Mouse (Mus musculus) MEL (cell line): Measurements from ENCODE around the gene Olfr1442. TPM values are rescaled to one million over a fixed set of nuclear protein-coding genes. Genes with fewer than 3 reads are reported as not detected.
A peak's percentile ranks its signal among the peaks of the same experiment; 100 is the strongest.
"Not testable (repeated sequence)": the region's sequence is repeated elsewhere in the genome, so short reads cannot be mapped to it uniquely, and the experiment has no call there.

Experiments used
- DNase-seq: peaks from one replicate; pipeline ENCODE4 v3.0.0; 2011; ENCODE audit warnings: low read depth, low spot score
- H3K27ac ChIP-seq: 2 replicates; pipeline ENCODE4 v1.5.1; 2012; ENCODE audit warnings: low read depth, mild to moderate bottlenecking, control low read depth, low read length, moderate library complexity; ENCODE audit not compliant: control insufficient read depth
- H3K27me3 ChIP-seq, 2 experiments: fragments of 150-350 bp in 1 of 2; sonication (generic) in 1 of 2; 2 replicates each; pipeline ENCODE4 v1.6.1; 2012; ENCODE audit warnings: low read length in 2 of 2, mild to moderate bottlenecking in 2 of 2, improper control_type of control experiment in 1 of 2, moderate library complexity in 1 of 2; ENCODE audit not compliant: insufficient read depth in 2 of 2, control insufficient read depth in 1 of 2
- H3K36me3 ChIP-seq, 2 experiments: 2 replicates each; pipeline ENCODE4 v1.6.1; 2012 to 2014; ENCODE audit warnings: low read length in 2 of 2, improper control_type of control experiment in 1 of 2, inconsistent platforms in 1 of 2, mild to moderate bottlenecking in 1 of 2; ENCODE audit not compliant: insufficient read depth in 2 of 2, control insufficient read depth in 1 of 2
- H3K4me1 ChIP-seq, 2 experiments: fragments of 150-350 bp in 1 of 2; sonication (generic) in 1 of 2; 2 replicates each; pipeline ENCODE4 v1.6.1; 2012; ENCODE audit warnings: low read length in 2 of 2, improper control_type of control experiment in 1 of 2, mild to moderate bottlenecking in 1 of 2; ENCODE audit not compliant: insufficient read depth in 2 of 2, control insufficient read depth in 1 of 2
- H3K4me3 ChIP-seq, 2 experiments: fragments of 150-350 bp in 1 of 2; sonication (generic) in 1 of 2; 2 replicates each; pipeline ENCODE4 v1.5.1; 2012; ENCODE audit warnings: low read depth in 2 of 2, low read length in 2 of 2, mild to moderate bottlenecking in 2 of 2, moderate library complexity in 2 of 2, control low read depth in 1 of 2, improper control_type of control experiment in 1 of 2; ENCODE audit not compliant: control insufficient read depth in 1 of 2, insufficient read depth in 1 of 2
- H3K79me2 ChIP-seq: 2 replicates; pipeline ENCODE4 v1.6.1; 2012; ENCODE audit warnings: mild to moderate bottlenecking, low read length, moderate library complexity; ENCODE audit not compliant: control insufficient read depth, poor library complexity, insufficient read depth
- H3K9ac ChIP-seq: 2 replicates; pipeline ENCODE4 v1.6.1; 2012; ENCODE audit warnings: low read depth, mild to moderate bottlenecking, control low read depth, low read length, moderate library complexity; ENCODE audit not compliant: control insufficient read depth, poor library complexity, severe bottlenecking
- H3K9me3 ChIP-seq: fragments of 150-350 bp; sonication (generic); replicated peaks from 2 replicates; pipeline ENCODE4 v1.6.1; 2012; ENCODE audit warnings: mild to moderate bottlenecking, low read length, improper control_type of control experiment, moderate library complexity; ENCODE audit not compliant: insufficient read depth
- BHLHE40 ChIP-seq: IDR thresholded peaks from 2 replicates; pipeline ENCODE4 v1.6.1; 2012; ENCODE audit warnings: low read depth, mild to moderate bottlenecking, inconsistent platforms, low read length, improper control_type of control experiment, borderline replicate concordance
- CHD2 ChIP-seq: IDR thresholded peaks from 2 replicates; pipeline ENCODE4 v1.6.1; 2011; ENCODE audit warnings: low read length, improper control_type of control experiment
- CTCF ChIP-seq, 3 experiments: IDR thresholded peaks in 2 of 3; conservative IDR thresholded peaks in 1 of 3; 2 replicates each; pipeline ENCODE4 v1.5.1; 2011 to 2012; ENCODE audit warnings: low read length in 3 of 3, low read depth in 2 of 3, mild to moderate bottlenecking in 2 of 3, improper control_type of control experiment in 1 of 3, inconsistent platforms in 1 of 3, mixed read lengths in 1 of 3, moderate library complexity in 1 of 3; ENCODE audit not compliant: control insufficient read depth in 1 of 3, insufficient read depth in 1 of 3, poor library complexity in 1 of 3, severe bottlenecking in 1 of 3
- E2F4 ChIP-seq: IDR thresholded peaks from 2 replicates; pipeline ENCODE4 v1.6.1; 2011; ENCODE audit warnings: low read depth, low read length, improper control_type of control experiment, borderline replicate concordance
- EP300 ChIP-seq, 2 experiments: IDR thresholded peaks; 2 replicates each; pipeline ENCODE4 v1.6.1; 2011; ENCODE audit warnings: improper control_type of control experiment in 2 of 2, low read length in 2 of 2, low read depth in 1 of 2, mild to moderate bottlenecking in 1 of 2
- ETS1 ChIP-seq: IDR thresholded peaks from 2 replicates; pipeline ENCODE4 v1.6.1; 2012; ENCODE audit warnings: low read depth, mild to moderate bottlenecking, inconsistent platforms, low read length, improper control_type of control experiment, moderate library complexity
- JUND ChIP-seq: IDR thresholded peaks from 2 replicates; pipeline ENCODE4 v1.6.1; 2011; ENCODE audit warnings: low read depth, mild to moderate bottlenecking, improper control_type of control experiment, low read length
- KAT2A ChIP-seq: conservative IDR thresholded peaks from 2 replicates; pipeline ENCODE4 v1.6.1; 2012; ENCODE audit warnings: low read depth, low read length, improper control_type of control experiment, inconsistent platforms
- MAX ChIP-seq: IDR thresholded peaks from 2 replicates; pipeline ENCODE4 v1.6.1; 2011; ENCODE audit warnings: low read length, improper control_type of control experiment
- MAZ ChIP-seq: IDR thresholded peaks from 2 replicates; pipeline ENCODE4 v1.6.1; 2012; ENCODE audit warnings: low read depth, mild to moderate bottlenecking, inconsistent platforms, low read length, improper control_type of control experiment
- MEF2A ChIP-seq: IDR thresholded peaks from 2 replicates; pipeline ENCODE4 v1.6.1; 2014; ENCODE audit warnings: low read depth, mild to moderate bottlenecking, inconsistent platforms, low read length, improper control_type of control experiment; ENCODE audit not compliant: poor library complexity, insufficient replicate concordance, severe bottlenecking; ENCODE audit errors: extremely low read depth
- MXI1 ChIP-seq: IDR thresholded peaks from 2 replicates; pipeline ENCODE4 v1.6.1; 2011; ENCODE audit warnings: mild to moderate bottlenecking, low read depth, low read length, improper control_type of control experiment
- MYC ChIP-seq: IDR thresholded peaks from 2 replicates; pipeline ENCODE4 v1.6.1; 2011; ENCODE audit warnings: low read depth, mild to moderate bottlenecking, low read length, improper control_type of control experiment, moderate library complexity
- NRF1 ChIP-seq: IDR thresholded peaks from 2 replicates; pipeline ENCODE4 v1.6.1; 2014; ENCODE audit warnings: low read depth, mild to moderate bottlenecking, inconsistent platforms, low read length, improper control_type of control experiment, moderate library complexity; ENCODE audit not compliant: poor library complexity, insufficient read depth, severe bottlenecking
- POLR2AphosphoS2 ChIP-seq: IDR thresholded peaks from 2 replicates; pipeline ENCODE4 v1.6.1; 2011; ENCODE audit warnings: low read length, improper control_type of control experiment
- POLR2AphosphoS5 ChIP-seq: IDR thresholded peaks from 2 replicates; pipeline ENCODE4 v1.6.1; 2012; ENCODE audit warnings: low read depth, borderline replicate concordance, mild to moderate bottlenecking, inconsistent platforms, low read length, moderate library complexity, mixed read lengths
- RAD21 ChIP-seq: IDR thresholded peaks from 2 replicates; pipeline ENCODE4 v1.6.1; 2011; ENCODE audit warnings: mild to moderate bottlenecking, low read depth, low read length, improper control_type of control experiment
- RCOR1 ChIP-seq: IDR thresholded peaks from 2 replicates; pipeline ENCODE4 v1.6.1; 2012; ENCODE audit warnings: low read depth, mild to moderate bottlenecking, inconsistent platforms, low read length, improper control_type of control experiment
- SMC3 ChIP-seq: IDR thresholded peaks from 2 replicates; pipeline ENCODE4 v1.6.1; 2011; ENCODE audit warnings: low read depth, low read length, improper control_type of control experiment
- TBP ChIP-seq: IDR thresholded peaks from 2 replicates; pipeline ENCODE4 v1.8.0; 2011; ENCODE audit warnings: low read depth, low read length, improper control_type of control experiment
- USF1 ChIP-seq: IDR thresholded peaks from 2 replicates; pipeline ENCODE4 v1.6.1; 2014; ENCODE audit warnings: low read depth, mild to moderate bottlenecking, inconsistent platforms, low read length, improper control_type of control experiment, moderate library complexity
- ZC3H11A ChIP-seq: IDR thresholded peaks from 2 replicates; pipeline ENCODE4 v1.6.1; 2012; ENCODE audit warnings: low read depth, mild to moderate bottlenecking, inconsistent platforms, low read length, improper control_type of control experiment
- ZMIZ1 ChIP-seq: IDR thresholded peaks from 2 replicates; pipeline ENCODE4 v1.6.1; 2012; ENCODE audit warnings: low read depth, mild to moderate bottlenecking, inconsistent platforms, low read length, improper control_type of control experiment, moderate library complexity
- ZNF384 ChIP-seq: IDR thresholded peaks from 2 replicates; pipeline ENCODE4 v1.6.1; 2012; ENCODE audit warnings: low read depth, mild to moderate bottlenecking, inconsistent platforms, low read length, improper control_type of control experiment
- polyA plus RNA-seq, 2 experiments: library from polyadenylated mRNA; stranded (reverse) in 1 of 2; unstranded in 1 of 2; fragments of >175 nt in 1 of 2; fragments of >200 nt in 1 of 2; gene quantifications; 2 replicates each; pipeline versions ENCODE4 v1.2.1 to v1.2.4; 2012; ENCODE audit warnings: low replicate concordance in 2 of 2, low read depth in 1 of 2; ENCODE audit not compliant: insufficient read length in 2 of 2, insufficient read depth in 1 of 2, missing spikeins in 1 of 2
- total RNA-seq: library from RNA; depleted of rRNA; stranded (reverse); fragments of 300-350 nt; gene quantifications from 2 replicates; pipeline ENCODE4 v1.2.3, GENCODE M21; 2012

The Olfr1442 gene
- total and polyA plus RNA-seq, 3 experiments: not detected

DNA sequence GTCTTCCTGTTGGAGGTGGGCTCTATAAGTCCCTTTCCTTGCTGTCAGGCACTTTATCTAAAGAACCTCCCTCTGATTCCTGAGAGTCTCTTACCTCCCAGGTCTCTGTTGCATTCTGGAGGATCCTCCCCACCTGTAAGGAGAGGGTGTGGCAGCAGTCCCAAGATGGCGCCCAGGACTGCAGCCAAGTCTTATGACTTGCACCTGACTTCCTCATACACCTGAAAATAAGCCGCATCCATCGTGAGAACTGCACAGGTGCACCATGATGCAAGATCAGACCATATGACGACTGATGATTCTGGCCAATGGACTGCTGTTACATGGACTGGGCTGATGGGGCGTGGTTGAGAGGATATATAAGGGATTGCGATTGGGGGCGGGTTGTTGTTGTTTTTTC is 51.4 kb downstream of the Olfr1442 start:
- H3K9me3 ChIP-seq, H3K36me3 ChIP-seq, H3K9ac ChIP-seq, H3K27me3 ChIP-seq, H3K4me3 ChIP-seq, H3K4me1 ChIP-seq, H3K79me2 ChIP-seq, DNase-seq, H3K27ac ChIP-seq: not testable (repeated sequence)

GRCm38 (mm10) chr19:12722308-12722707 is 52.1 kb downstream of the Olfr1442 start:
- H3K4me1 ChIP-seq: no peaks in the 10 kb centered on the region
- peak; percentile 9 for DNase-seq
- H3K9ac ChIP-seq: no peak overlapping the region
- no peaks in the 10 kb centered on the region for H3K79me2 ChIP-seq
- H3K9me3 ChIP-seq: no peaks in the 10 kb centered on the region
- H3K36me3 ChIP-seq: no peaks in the 10 kb centered on the region
- TF ChIP-seq TBP (no peak), MEF2A (no peak), CHD2 (no peak), SMC3 (peak; percentile 67), RAD21 (peak; percentile 30), KAT2A (no peak), POLR2AphosphoS5 (no peak), ZNF384 (peak; percentile 87), RCOR1 (no peak), CTCF (IDR thresholded peaks at IDR 0.05 in 2 of 3, conservative IDR thresholded peaks at IDR 0.05 in 1 of 3; ENCODE audit: control insufficient read depth in 1 of 3, insufficient read depth in 1 of 3, low read depth in 2 of 3, low read length in 3 of 3, poor library complexity in 1 of 3, severe bottlenecking in 1 of 3) (peak in 2 of 3 experiments; percentile 37 to 47; a peak in 3 of 6 replicates), ZC3H11A (0 out of 2 replicates have a peak, but pooled peaks have one; percentile 8)
- TF ChIP-seq, all 39 proteins: peak for 5
- no peak overlapping the region for H3K27ac ChIP-seq
- H3K4me3 ChIP-seq: no peak overlapping the region
- no peaks in the 10 kb centered on the region; a peak in 1 of 4 replicates for H3K27me3 ChIP-seq

- TF ChIP-seq USF1: no peak
- TF ChIP-seq MXI1: no peak
- TF ChIP-seq ZMIZ1: no peak
- TF ChIP-seq EP300 (IDR thresholded peaks at IDR 0.05; ENCODE audit: low read depth in 1 of 2, low read length in 2 of 2): no peak
- no peak for TF ChIP-seq JUND
- no peak for TF ChIP-seq ETS1
- no peak for TF ChIP-seq NRF1
- TF ChIP-seq MEF2A: no peak
- TF ChIP-seq MAZ: no peak
- no peak for TF ChIP-seq POLR2AphosphoS2
- TF ChIP-seq KAT2A: no peak
- no peak for TF ChIP-seq MYC
- no peak for TF ChIP-seq E2F4
- no peak for TF ChIP-seq RAD21
- TF ChIP-seq MAX: no peak
- TF ChIP-seq BHLHE40: no peak
- TF ChIP-seq CTCF (IDR thresholded peaks at IDR 0.05 in 2 of 3, conservative IDR thresholded peaks at IDR 0.05 in 1 of 3; ENCODE audit: control insufficient read depth in 1 of 3, insufficient read depth in 1 of 3, low read depth in 2 of 3, low read length in 3 of 3, poor library complexity in 1 of 3, severe bottlenecking in 1 of 3): no peak
- TF ChIP-seq, all 39 proteins: peak for 0
- no peak overlapping the region for H3K27ac ChIP-seq
Measured at GRCm38 (mm10) chr19:12725851-12726250, 55.6 kb downstream of the Olfr1442 start.

More at GRCm38 (mm10) chr19:12725851-12726250, 55.6 kb downstream of the Olfr1442 start:
- Histone ChIP-seq H3K4me1 (no peaks in the 10 kb centered on the region), H3K4me3 (no peak overlapping the region), H3K36me3 (no peaks in the 10 kb centered on the region), H3K79me2 (no peaks in the 10 kb centered on the region), H3K27me3 (no peaks in the 10 kb centered on the region), H3K9ac (no peak overlapping the region), H3K9me3 (no peaks in the 10 kb centered on the region)
- no peak for DNase-seq
